Mouse (Mus musculus): Measurements from ENCODE around the gene Slc39a12.

- TF ChIP-seq CTCF (IDR thresholded peaks at IDR 0.05; ENCODE audit: low read depth) (no peak), EP300 (IDR thresholded peaks at IDR 0.05; ENCODE audit: low read depth) (no peak)
Measured at GRCm38 (mm10) chr2:14537781-14538180, 149.7 kb downstream of the Slc39a12 start.
